Mouse (Mus musculus) adrenal gland, postnatal 4 days (tissue): Measurements from ENCODE around the gene Cfap73. TPM values are rescaled to one million over a fixed set of nuclear protein-coding genes. Genes with fewer than 3 reads are reported as not detected.

Experiments used
- DNase-seq, 2 experiments: peaks; one replicate each; pipeline ENCODE4 v3.0.0; 2021 to 2022; ENCODE audit warnings: low spot score in 2 of 2, mixed read lengths in 2 of 2
- total RNA-seq, 2 experiments: library from RNA; stranded (reverse); gene quantifications; 2 replicates each; pipeline ENCODE4 v1.2.3; 2021

Cfap73 gene
- total RNA-seq, 2 experiments from 2014 or later = 0.56 to 0.78 TPM

- DNase-seq = no peak
Observed at GRCm38 (mm10) chr5:120587616-120587926, 46.5 kb downstream of the Cfap73 start.

- no peak for DNase-seq
Observed at GRCm38 (mm10) chr5:120586741-120587615, 47.1 kb downstream of the Cfap73 start.

- no peak for DNase-seq
Observed at GRCm38 (mm10) chr5:120584968-120585367, 49.1 kb downstream of the Cfap73 start.

- no peak for DNase-seq
Observed at GRCm38 (mm10) chr5:120583511-120583910, 50.5 kb downstream of the Cfap73 start.

GRCm38 (mm10) chr5:120582002-120582401 lies 52.0 kb downstream of the Cfap73 start:
- no peak for DNase-seq

GRCm38 (mm10) chr5:120579898-120580626 lies 54.0 kb downstream of the Cfap73 start:
- DNase-seq = no peak

GRCm38 (mm10) chr5:120579211-120579897 lies 54.7 kb downstream of the Cfap73 start:
- no peak for DNase-seq

- no peak for DNase-seq
Observed at GRCm38 (mm10) chr5:120578504-120579081, 55.4 kb downstream of the Cfap73 start.

Other genes starting within 250 kb of the Cfap73 start
- gene Lhx5, start 202.5 kb downstream of the Cfap73 start, total RNA-seq = not detected
- gene Sdsl, start 161.4 kb downstream of the Cfap73 start, total RNA-seq = 10 to 100 TPM; 61.7 to 63.9 TPM
- 1 to 10 TPM in 1 of 2 experiments, not detected in 1; 1.8 TPM for gene Sds, start 157.7 kb downstream of the Cfap73 start, total RNA-seq
- 10 to 100 TPM; 70.5 to 77.5 TPM for gene Plbd2, start 130.6 kb downstream of the Cfap73 start, total RNA-seq
- 10 to 100 TPM; 29.6 to 31.7 TPM for gene Slc8b1, start 123.1 kb downstream of the Cfap73 start, total RNA-seq
- gene Tpcn1, start 45.6 kb downstream of the Cfap73 start, total RNA-seq = 10 to 100 TPM; 47.5 to 49.5 TPM
- 1 to 10 TPM; 1.2 to 1.5 TPM for gene Iqcd, start 45.2 kb downstream of the Cfap73 start, total RNA-seq
- gene Rita1, start 21.6 kb downstream of the Cfap73 start, total RNA-seq = 10 to 100 TPM; 11.8 to 13.5 TPM
- 10 to 100 TPM; 47.6 to 51.4 TPM for gene Ddx54, start 21.5 kb downstream of the Cfap73 start, total RNA-seq
- gene Rasal1, start 14.6 kb upstream of the Cfap73 start, total RNA-seq = 10 to 100 TPM; 10.7 to 15.8 TPM
- 10 to 100 TPM; 13.7 to 17.2 TPM for gene Dtx1, start 77.7 kb upstream of the Cfap73 start, total RNA-seq
- gene Oas2, start 115.6 kb upstream of the Cfap73 start, total RNA-seq = under 1 TPM; 0.17 to 0.31 TPM
- under 1 TPM; 0.11 to 0.25 TPM for gene Oas3, start 143.4 kb upstream of the Cfap73 start, total RNA-seq
- gene Oas1e, start 161.3 kb upstream of the Cfap73 start, total RNA-seq = not detected
- 1 to 10 TPM; 2.3 to 4.1 TPM for gene Oas1c, start 178.3 kb upstream of the Cfap73 start, total RNA-seq
- not detected for gene Oas1f, start 213.1 kb upstream of the Cfap73 start, total RNA-seq
- gene Oas1h, start 227.2 kb upstream of the Cfap73 start, total RNA-seq = under 1 TPM in 1 of 2 experiments, not detected in 1; 0.20 TPM